Mouse (Mus musculus) midbrain, embryonic 15.5 days (tissue): ENCODE results near the gene Tpx2. TPM values are rescaled to one million over a fixed set of nuclear protein-coding genes. Genes with fewer than 3 reads are reported as not detected.
A peak's percentile ranks its signal among the peaks of the same experiment; 100 is the strongest.

Experiments used
- ATAC-seq: fragments of 200-750 bp; cut with Nextera tagmentation; replicated peaks from 2 replicates; pipeline ENCODE4 v1.8.0; 2017; ENCODE audit warnings: moderate TSS enrichment
- H3K27ac ChIP-seq: fragments of 300-500 bp; sonication (generic); 2 replicates; pipeline ENCODE4 v1.5.1; 2015; ENCODE audit warnings: mild to moderate bottlenecking, inconsistent platforms
- H3K27me3 ChIP-seq: fragments of 300-500 bp; sonication (generic); replicated peaks from 2 replicates; pipeline ENCODE4 v1.6.1; 2015; ENCODE audit warnings: inconsistent platforms
- H3K36me3 ChIP-seq: fragments of 300-500 bp; sonication (generic); replicated peaks from 2 replicates; pipeline ENCODE4 v1.6.1; 2015; ENCODE audit warnings: inconsistent platforms
- H3K4me1 ChIP-seq: fragments of 300-500 bp; sonication (generic); 2 replicates; pipeline ENCODE4 v1.6.1; 2015; ENCODE audit warnings: inconsistent platforms
- H3K4me2 ChIP-seq: fragments of 300-500 bp; sonication (generic); 2 replicates; pipeline ENCODE4 v1.6.1; 2015; ENCODE audit warnings: inconsistent platforms, mild to moderate bottlenecking, moderate library complexity
- H3K4me3 ChIP-seq: fragments of 300-500 bp; sonication (generic); 2 replicates; pipeline ENCODE4 v1.5.1; 2015; ENCODE audit warnings: mild to moderate bottlenecking, inconsistent platforms
- H3K9ac ChIP-seq: fragments of 300-500 bp; sonication (generic); 2 replicates; pipeline ENCODE4 v1.6.1; 2015; ENCODE audit warnings: mild to moderate bottlenecking, inconsistent platforms
- H3K9me3 ChIP-seq: fragments of 300-500 bp; sonication (generic); 2 replicates; pipeline ENCODE4 v1.6.1; 2016; ENCODE audit warnings: inconsistent platforms
- WGBS: fragments of 180-500 bp; shearing (Covaris S2); methylation state at CpG from one replicate; pipeline ENCODE4 v1.1.7; 2015; ENCODE audit warnings: mixed read lengths; 5-methylcytosine and 5-hydroxymethylcytosine counted together
- polyA plus RNA-seq: library from polyadenylated mRNA; unstranded; fragments of >200 nt; fragmentation: Nextera tagmentation; extraction: Ambion mirVana; gene quantifications from 2 replicates; pipeline ENCODE4 v1.2.1, GENCODE M21; 2015

Gene Tpx2
- polyA plus RNA-seq, 1 experiment from 2014 or later, result 12.9 TPM

DNA sequence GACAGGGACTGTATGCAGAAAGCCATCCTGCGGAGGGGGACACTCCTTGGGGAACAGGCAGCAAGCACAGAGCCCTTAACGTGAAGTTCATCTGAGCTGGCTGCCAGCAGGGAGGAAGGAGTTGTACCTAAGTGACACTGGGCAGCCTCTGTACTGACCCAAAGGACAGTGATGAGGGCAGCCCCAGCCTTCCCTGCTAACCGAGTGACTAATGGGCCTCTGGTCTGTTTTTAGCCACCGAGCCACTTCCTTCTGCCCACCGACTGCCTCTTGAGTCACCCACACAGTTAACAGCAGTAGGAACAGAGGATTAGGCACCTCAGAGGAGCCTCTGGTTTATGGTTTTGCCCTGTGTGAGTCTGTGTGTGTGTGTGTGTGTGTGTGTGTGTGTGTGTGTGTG lies 79.6 kb downstream of the Tpx2 start:
- no peak overlapping the region for H3K9ac ChIP-seq
- no peak overlapping the region for H3K4me2 ChIP-seq
- no peaks in the 10 kb centered on the region for H3K9me3 ChIP-seq
- no peak for ATAC-seq
- H3K4me1 ChIP-seq, result no peaks in the 10 kb centered on the region
- no peak overlapping the region for H3K4me3 ChIP-seq
- no peaks in the 10 kb centered on the region for H3K27me3 ChIP-seq
- H3K36me3 ChIP-seq, result no peaks in the 10 kb centered on the region
- no peak overlapping the region for H3K27ac ChIP-seq
- 68% methylated on average over 5 of the region's 5 CpGs for WGBS

GRCm38 (mm10) chr2:152928219-152928987 lies 80.6 kb downstream of the Tpx2 start:
- H3K4me1 ChIP-seq, result no peaks in the 10 kb centered on the region
- no peak overlapping the region for H3K9ac ChIP-seq
- no peak overlapping the region for H3K4me3 ChIP-seq
- H3K27me3 ChIP-seq, result no peaks in the 10 kb centered on the region
- WGBS, result 57% methylated on average over 14 of the region's 14 CpGs
- no peaks in the 10 kb centered on the region for H3K9me3 ChIP-seq
- no peak for ATAC-seq
- no peak overlapping the region for H3K4me2 ChIP-seq
- H3K36me3 ChIP-seq, result no peaks in the 10 kb centered on the region
- H3K27ac ChIP-seq, result no peak overlapping the region

DNA sequence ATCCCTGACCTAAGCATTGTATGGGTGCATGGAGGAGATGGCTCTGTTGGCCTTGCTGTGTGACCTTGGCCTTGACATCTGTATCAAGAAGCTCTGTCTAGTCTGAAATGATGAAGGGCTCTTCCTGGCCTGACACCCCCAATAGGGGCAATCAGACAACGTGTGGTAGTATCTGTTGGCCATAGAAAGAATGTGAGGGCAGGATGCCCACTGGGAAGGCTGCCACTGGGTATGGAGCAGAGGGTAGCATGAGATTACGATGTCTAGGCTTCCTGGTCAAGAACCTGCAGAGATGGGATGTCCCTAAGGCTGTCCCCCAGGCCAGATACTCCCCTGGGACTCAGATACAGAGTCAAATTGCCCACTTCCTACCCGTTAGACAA lies 81.2 kb downstream of the Tpx2 start:
- WGBS, result 71% methylated on average over 3 of the region's 3 CpGs

DNA sequence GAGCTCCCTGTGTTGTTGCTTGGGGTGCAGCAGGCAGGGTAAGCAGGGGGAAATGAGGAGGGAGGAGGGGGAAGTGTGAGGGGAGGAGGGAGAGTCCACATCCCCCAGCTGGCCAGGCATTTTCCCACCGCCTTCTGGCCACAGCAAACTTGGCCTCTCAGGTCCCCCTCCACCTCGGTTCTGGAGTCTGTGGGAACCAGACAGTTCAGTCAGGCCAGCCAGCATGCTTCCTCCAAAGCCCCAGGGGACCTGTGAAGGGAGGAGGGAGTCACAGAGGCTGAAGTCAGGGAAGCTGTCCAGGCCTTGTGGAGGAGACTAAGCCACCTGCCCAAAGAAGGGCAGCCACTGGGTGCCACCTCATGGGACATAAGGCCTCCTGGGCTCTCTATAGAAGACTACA lies 82.5 kb downstream of the Tpx2 start:
- H3K36me3 ChIP-seq, result no peaks in the 10 kb centered on the region
- 41% methylated on average over 2 of the region's 2 CpGs for WGBS
- H3K27ac ChIP-seq, result no peak overlapping the region
- H3K4me2 ChIP-seq, result no peak overlapping the region
- no peak overlapping the region for H3K4me3 ChIP-seq
- H3K9ac ChIP-seq, result no peak overlapping the region
- no peaks in the 10 kb centered on the region for H3K27me3 ChIP-seq
- no peak for ATAC-seq
- no peaks in the 10 kb centered on the region for H3K9me3 ChIP-seq
- H3K4me1 ChIP-seq, result no peaks in the 10 kb centered on the region

More for the DNA sequence above, 81.2 kb downstream of the Tpx2 start:
- no peaks in the 10 kb centered on the region for H3K4me1 ChIP-seq
- no peaks in the 10 kb centered on the region for H3K9me3 ChIP-seq
- no peak overlapping the region for H3K4me3 ChIP-seq
- no peak overlapping the region for H3K9ac ChIP-seq
- H3K36me3 ChIP-seq, result no peaks in the 10 kb centered on the region
- no peaks in the 10 kb centered on the region for H3K27me3 ChIP-seq
- H3K27ac ChIP-seq, result no peak overlapping the region
- no peak overlapping the region for H3K4me2 ChIP-seq
- ATAC-seq, result no peak

DNA sequence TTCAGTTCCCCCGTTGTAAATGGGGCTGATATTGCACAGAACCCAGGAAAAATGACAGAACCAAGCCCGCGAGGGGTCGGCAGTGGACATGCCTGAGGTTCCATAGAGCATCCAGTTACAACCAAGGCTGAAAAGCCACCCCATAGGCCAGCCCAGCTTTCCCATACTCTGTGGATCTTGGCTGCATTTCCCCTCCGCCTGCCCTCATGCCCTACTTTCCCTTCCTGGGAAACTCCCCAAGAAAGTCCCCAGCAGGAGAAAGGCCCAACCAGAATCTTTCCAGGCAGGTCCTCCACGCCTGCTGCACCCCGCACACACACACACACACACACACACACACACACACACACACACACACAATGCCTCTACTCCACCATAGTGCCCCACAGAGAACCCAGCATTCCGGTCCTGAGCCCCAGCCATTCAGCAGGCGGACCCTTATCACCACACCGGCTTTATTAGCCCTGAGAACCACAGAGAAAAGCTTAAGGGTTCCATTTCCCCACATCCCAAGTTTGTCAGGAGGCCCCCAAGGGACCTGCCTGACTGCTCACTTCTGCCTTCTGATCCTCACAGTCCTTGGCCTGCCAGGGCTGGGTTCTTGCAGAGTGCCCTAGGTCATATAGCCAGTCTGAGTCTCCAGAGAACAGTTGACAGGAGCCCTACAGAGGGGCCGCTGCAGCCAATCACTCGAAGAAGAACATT lies 83.8 kb downstream of the Tpx2 start:
- no peak overlapping the region for H3K27ac ChIP-seq
- H3K4me2 ChIP-seq, result no peak overlapping the region
- H3K9ac ChIP-seq, result no peak overlapping the region
- H3K9me3 ChIP-seq, result no peaks in the 10 kb centered on the region
- no peaks in the 10 kb centered on the region for H3K36me3 ChIP-seq
- H3K4me1 ChIP-seq, result no peaks in the 10 kb centered on the region
- no peak overlapping the region for H3K4me3 ChIP-seq
- no peak for ATAC-seq
- H3K27me3 ChIP-seq, result 0 out of 2 replicates have a peak, but pooled peaks cover 1% of the 10 kb centered on the region
- 77% methylated on average over 12 of the region's 12 CpGs for WGBS

GRCm38 (mm10) chr2:152933048-152933447 lies 85.3 kb downstream of the Tpx2 start, which contains the start of gene Foxs1:
TSS of gene Foxs1 (minus strand) at chr2:152933208.
- ATAC-seq, result no peak
- Histone ChIP-seq H3K27ac (no peak within 1 kb of the TSS), H3K36me3 (no peaks in the 10 kb centered on the region), H3K4me1 (no peaks in the 10 kb centered on the region), H3K9me3 (no peaks in the 10 kb centered on the region), H3K27me3 (0 out of 2 replicates have a peak, but pooled peaks cover 3% of the 10 kb centered on the region), H3K4me2 (no peak within 1 kb of the TSS), H3K9ac (no peak within 1 kb of the TSS), H3K4me3 (no peak within 1 kb of the TSS)
- WGBS, result 37% methylated on average over 9 of the region's 9 CpGs

DNA sequence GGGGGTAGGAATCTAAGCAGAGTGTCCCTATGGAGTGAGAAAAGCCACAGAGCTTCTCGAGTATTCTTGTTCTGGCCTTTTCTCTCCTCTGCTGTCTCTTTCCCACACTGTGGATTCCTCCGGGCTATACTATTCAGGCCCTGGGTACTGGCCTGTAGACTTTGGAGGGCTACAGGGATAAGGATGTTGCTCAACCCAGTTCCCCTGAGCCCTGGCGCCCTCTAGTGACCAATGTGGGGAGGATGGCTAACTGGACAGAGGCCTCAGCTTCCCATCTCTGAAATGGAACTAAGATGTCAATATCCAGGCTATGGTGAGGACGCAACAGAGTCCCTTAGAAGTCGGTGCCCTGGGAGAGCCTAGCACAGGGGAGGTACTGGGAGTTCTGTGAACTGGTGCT lies 85.8 kb downstream of the Tpx2 start:
- no peak overlapping the region for H3K4me3 ChIP-seq
- H3K27ac ChIP-seq, result no peak overlapping the region
- no peak for ATAC-seq
- H3K9me3 ChIP-seq, result no peaks in the 10 kb centered on the region
- 34% methylated on average over 5 of the region's 5 CpGs for WGBS
- H3K27me3 ChIP-seq, result 0 out of 2 replicates have a peak, but pooled peaks cover 3% of the 10 kb centered on the region
- no peak overlapping the region for H3K9ac ChIP-seq
- H3K4me2 ChIP-seq, result no peak overlapping the region
- H3K4me1 ChIP-seq, result no peaks in the 10 kb centered on the region
- H3K36me3 ChIP-seq, result no peaks in the 10 kb centered on the region

- Histone ChIP-seq H3K36me3 (no peaks in the 10 kb centered on the region), H3K4me3 (no peak overlapping the region), H3K27me3 (peaks cover 43% of the 10 kb centered on the region), H3K27ac (no peak overlapping the region), H3K4me2 (no peak overlapping the region), H3K4me1 (peaks cover 14% of the 10 kb centered on the region), H3K9me3 (no peaks in the 10 kb centered on the region), H3K9ac (no peak overlapping the region)
- no peak for ATAC-seq
- 15% methylated on average over 4 of the region's 4 CpGs for WGBS
Observed at GRCm38 (mm10) chr2:152939846-152940245, 92.1 kb downstream of the Tpx2 start.

- H3K27ac ChIP-seq, result no peak overlapping the region
- 75% methylated on average over 6 of the region's 6 CpGs for WGBS
- no peaks in the 10 kb centered on the region for H3K9me3 ChIP-seq
- ATAC-seq, result no peak
- peaks cover 14% of the 10 kb centered on the region for H3K4me1 ChIP-seq
- peaks cover 55% of the 10 kb centered on the region for H3K27me3 ChIP-seq
- no peak overlapping the region for H3K9ac ChIP-seq
- no peak overlapping the region for H3K4me3 ChIP-seq
- no peaks in the 10 kb centered on the region for H3K36me3 ChIP-seq
- no peak overlapping the region for H3K4me2 ChIP-seq
Observed at GRCm38 (mm10) chr2:152941106-152941505, 93.3 kb downstream of the Tpx2 start.

DNA sequence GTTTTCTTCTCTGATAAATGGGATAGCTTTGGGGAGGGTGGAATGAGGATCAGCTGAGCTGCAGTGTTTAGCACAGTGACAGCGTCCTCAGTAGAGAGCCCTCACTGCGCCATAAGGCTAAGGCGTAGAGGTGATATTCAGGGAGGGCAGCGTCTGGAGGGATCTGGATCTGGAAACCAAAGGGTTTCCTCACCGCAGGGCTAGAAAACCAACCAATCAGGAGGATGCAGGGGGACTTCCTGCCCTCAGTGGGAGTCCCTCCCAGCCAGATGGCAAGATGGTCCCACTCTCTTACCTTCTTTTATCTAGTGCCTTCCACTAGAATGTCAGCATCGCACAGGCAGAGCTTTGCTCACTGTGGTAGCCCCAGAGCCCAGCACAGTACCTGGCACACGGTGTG lies 94.0 kb downstream of the Tpx2 start:
- H3K9me3 ChIP-seq, result no peaks in the 10 kb centered on the region
- peaks cover 52% of the 10 kb centered on the region for H3K27me3 ChIP-seq
- 0 out of 2 replicates have a peak, but pooled peaks have one; percentile 8 for ATAC-seq
- WGBS, result 33% methylated on average over 7 of the region's 7 CpGs
- no peak overlapping the region for H3K4me2 ChIP-seq
- no peak overlapping the region for H3K9ac ChIP-seq
- H3K4me3 ChIP-seq, result no peak overlapping the region
- H3K27ac ChIP-seq, result no peak overlapping the region
- H3K36me3 ChIP-seq, result no peaks in the 10 kb centered on the region
- peaks cover 14% of the 10 kb centered on the region for H3K4me1 ChIP-seq

GRCm38 (mm10) chr2:152942898-152943515 lies 95.2 kb downstream of the Tpx2 start:
- H3K4me1 ChIP-seq, result peaks cover 14% of the 10 kb centered on the region
- WGBS, result 1% methylated on average over 64 of the region's 65 CpGs
- ATAC-seq, result peak; percentile 32; the same call in 1 of the 2 replicates
- H3K36me3 ChIP-seq, result no peaks in the 10 kb centered on the region
- peaks cover 52% of the 10 kb centered on the region for H3K27me3 ChIP-seq
- no peaks in the 10 kb centered on the region for H3K9me3 ChIP-seq
- H3K27ac ChIP-seq, result no peak overlapping the region
- H3K9ac ChIP-seq, result peak overlapping the region; percentile 43
- H3K4me2 ChIP-seq, result peak overlapping the region; percentile 97
- peak overlapping the region; percentile 47 for H3K4me3 ChIP-seq

GRCm38 (mm10) chr2:152943568-152943967 lies 95.8 kb downstream of the Tpx2 start:
- Histone ChIP-seq H3K4me2 (peak overlapping the region; percentile 97), H3K27ac (no peak overlapping the region), H3K27me3 (peaks cover 52% of the 10 kb centered on the region), H3K4me1 (peaks cover 14% of the 10 kb centered on the region), H3K9ac (0 out of 2 replicates have a peak overlapping the region, but pooled peaks have one; percentile 43), H3K4me3 (peak overlapping the region; percentile 47), H3K36me3 (no peaks in the 10 kb centered on the region), H3K9me3 (no peaks in the 10 kb centered on the region)
- WGBS, result 4% methylated on average over 8 of the region's 8 CpGs
- peak; percentile 37; the same call in 1 of the 2 replicates for ATAC-seq
